Comparison of ENCODE assay signal across 7 mouse cellular contexts in genomic region chr2:44927482-44927811, GRCm38 (mm10). TPM values are rescaled to one million over a fixed set of nuclear protein-coding genes. Genes with fewer than 3 reads are reported as not detected.
DNase-seq lines count a peak whose midpoint lies in the region; ATAC-seq and TF ChIP-seq lines count a peak whose summit lies in the region.

Gene Gtdc1 (minus strand): TSS chr2:44927657.

- no peaks in the 10 kb centered on the region for H3K36me3 ChIP-seq in testis, adult 2 months (ENCODE audit: control insufficient read depth, insufficient read depth, low read length)
- no peaks in the 10 kb centered on the region for H3K36me3 ChIP-seq in embryonic facial prominence, embryonic 15.5 days
- H3K36me3 ChIP-seq in limb, embryonic 14.5 days (ENCODE audit: control insufficient read depth, insufficient read depth, low read length), result no peaks in the 10 kb centered on the region
- no peaks in the 10 kb centered on the region for H3K36me3 ChIP-seq in stomach, embryonic 14.5 days (ENCODE audit: control insufficient read depth, insufficient read depth, low read length)

- H3K27ac ChIP-seq in testis, adult 2 months (ENCODE audit: control insufficient read depth, insufficient read depth, low read depth, low read length), result peak within 1 kb of the TSS; percentile 98
- peak within 1 kb of the TSS; percentile 96 for H3K27ac ChIP-seq in embryonic facial prominence, embryonic 15.5 days (replicated peaks)
- peak within 1 kb of the TSS; percentile 95 for H3K27ac ChIP-seq in limb, embryonic 14.5 days (replicated peaks; ENCODE audit: low read depth, low read length)
- H3K27ac ChIP-seq in stomach, embryonic 14.5 days (ENCODE audit: low read length), result peak within 1 kb of the TSS; percentile 96

- DNase-seq in testis, postnatal 10 days (ENCODE audit: low spot score), result no peak
- DNase-seq in heart, postnatal 25 days (ENCODE audit: low spot score), result no peak
- DNase-seq in limb, embryonic 14.5 days (ENCODE audit: low spot score), result no peak
- no peak for DNase-seq in spleen, adult 12 weeks (ENCODE audit: low spot score)

- ATAC-seq in embryonic facial prominence, embryonic 15.5 days (ENCODE audit: insufficient number of reproducible peaks, low FRiP score, low TSS enrichment, low read depth), result no peak; the same call in 1 of the 2 replicates
- no peak; the same call in 1 of the 2 replicates for ATAC-seq in limb, embryonic 14.5 days (ENCODE audit: low FRiP score, low read depth)
- peak; percentile 68; the same call in 1 of the 2 replicates for ATAC-seq in stomach, embryonic 14.5 days (ENCODE audit: insufficient number of reproducible peaks, insufficient read depth, low FRiP score, low read depth)

- intact Hi-C loops in heart, postnatal 25 days (cut with DNase I), result loop anchor here (5.0 kb wide), 1 partner anchor 185 kb away; no protein-coding TSS in a partner anchor

- peak within 1 kb of the TSS; percentile 64 for H3K4me2 ChIP-seq in embryonic facial prominence, embryonic 15.5 days (replicated peaks)
- peak within 1 kb of the TSS; percentile 83 for H3K4me2 ChIP-seq in limb, embryonic 14.5 days (replicated peaks; ENCODE audit: low read depth, low read length, severe bottlenecking)
- H3K4me2 ChIP-seq in stomach, embryonic 14.5 days (replicated peaks; ENCODE audit: low read depth, low read length), result peak within 1 kb of the TSS; percentile 76

- H3K9ac ChIP-seq in embryonic facial prominence, embryonic 15.5 days, result peak within 1 kb of the TSS; percentile 85
- peak within 1 kb of the TSS; percentile 94 for H3K9ac ChIP-seq in limb, embryonic 14.5 days (ENCODE audit: low read depth, low read length, severe bottlenecking)
- H3K9ac ChIP-seq in stomach, embryonic 14.5 days (replicated peaks; ENCODE audit: low read depth, low read length), result peak within 1 kb of the TSS; percentile 88

- TF ChIP-seq POLR2A in testis, adult 2 months (IDR thresholded peaks at IDR 0.05; ENCODE audit: control insufficient read depth, low read depth, low read length), result no peak
- TF ChIP-seq POLR2A in limb, embryonic 14.5 days (IDR thresholded peaks at IDR 0.05; ENCODE audit: borderline replicate concordance, extremely low read depth, insufficient read depth, insufficient read length), result no peak

- TF ChIP-seq CTCF in testis, adult 2 months (IDR thresholded peaks at IDR 0.05; ENCODE audit: control insufficient read depth, insufficient read depth, insufficient replicate concordance, low read depth, low read length), result no peak

- H3K4me1 ChIP-seq in testis, adult 2 months (ENCODE audit: control insufficient read depth, insufficient read depth, low read length), result peaks cover 5% of the 10 kb centered on the region; the same call in 1 of the 2 replicates
- peaks cover 3% of the 10 kb centered on the region; the same call in 1 of the 2 replicates for H3K4me1 ChIP-seq in embryonic facial prominence, embryonic 15.5 days
- peaks cover 6% of the 10 kb centered on the region for H3K4me1 ChIP-seq in limb, embryonic 14.5 days (ENCODE audit: control insufficient read depth, insufficient read depth, low read length)
- 0 out of 2 replicates have a peak, but pooled peaks cover 3% of the 10 kb centered on the region for H3K4me1 ChIP-seq in stomach, embryonic 14.5 days (ENCODE audit: control insufficient read depth, insufficient read depth, low read length)

- no peaks in the 10 kb centered on the region for H3K9me3 ChIP-seq in embryonic facial prominence, embryonic 15.5 days (replicated peaks)
- no peaks in the 10 kb centered on the region for H3K9me3 ChIP-seq in limb, embryonic 14.5 days (ENCODE audit: control insufficient read depth, low read length)
- H3K9me3 ChIP-seq in stomach, embryonic 14.5 days (ENCODE audit: control insufficient read depth, low read depth, low read length), result no peaks in the 10 kb centered on the region

- no peaks in the 10 kb centered on the region for H3K27me3 ChIP-seq in testis, adult 2 months (ENCODE audit: control insufficient read depth, insufficient read depth, low read length)
- no peaks in the 10 kb centered on the region for H3K27me3 ChIP-seq in embryonic facial prominence, embryonic 15.5 days
- no peaks in the 10 kb centered on the region for H3K27me3 ChIP-seq in limb, embryonic 14.5 days (ENCODE audit: control insufficient read depth, insufficient read depth, low read length)
- no peaks in the 10 kb centered on the region for H3K27me3 ChIP-seq in stomach, embryonic 14.5 days (ENCODE audit: control insufficient read depth, insufficient read depth, low read length)

- H3K4me3 ChIP-seq in testis, adult 2 months (ENCODE audit: control insufficient read depth, low read depth, low read length), result peak within 1 kb of the TSS; percentile 100
- H3K4me3 ChIP-seq in embryonic facial prominence, embryonic 15.5 days (replicated peaks), result peak within 1 kb of the TSS; percentile 84
- peak within 1 kb of the TSS; percentile 77 for H3K4me3 ChIP-seq in limb, embryonic 14.5 days (replicated peaks; ENCODE audit: low read length)
- H3K4me3 ChIP-seq in stomach, embryonic 14.5 days (ENCODE audit: low read depth, low read length), result peak within 1 kb of the TSS; percentile 72

- 0% methylated on average over 27 of the region's 27 CpGs for WGBS in embryonic facial prominence, embryonic 15.5 days
- under 1% methylated on average over 27 of the region's 27 CpGs for WGBS in limb, embryonic 14.5 days
- 0% methylated on average over 20 of the region's 27 CpGs for WGBS in stomach, embryonic 14.5 days

RNA-seq across cellular contexts. Expression of gene Gtdc1, which starts in this region (rescaled TPM):
- 14.3 and 15.5 TPM in 2 replicates for polyA plus RNA-seq in testis, adult 2 months (2012; rRNA removed)
- polyA plus RNA-seq in embryonic facial prominence, embryonic 15.5 days (2015; fragmentation: Nextera tagmentation; extraction: Ambion mirVana), result 14.1 and 14.9 TPM in 2 replicates
- 10 to 100 TPM; 14.4 to 21.9 TPM for total RNA-seq in heart, postnatal 25 days (2021)
- polyA plus RNA-seq in limb, embryonic 14.5 days (2012; rRNA removed), result 22.9 and 23.7 TPM in 2 replicates
- 14.3 and 25.0 TPM in 2 replicates for polyA plus RNA-seq in limb, embryonic 14.5 days (2014; fragmentation: Nextera tagmentation; extraction: Ambion mirVana)
- 15.9 and 16.1 TPM in 2 replicates for polyA plus RNA-seq in stomach, embryonic 14.5 days (2014; fragmentation: Nextera tagmentation; extraction: Ambion mirVana)
